Mouse (Mus musculus) midbrain, embryonic 12.5 days (tissue): ENCODE measurements around the gene Vrk3. TPM values are rescaled to one million over a fixed set of nuclear protein-coding genes. Genes with fewer than 3 reads are reported as not detected.
"Not testable (repeated sequence)": the region's sequence is repeated elsewhere in the genome, so short reads cannot be mapped to it uniquely, and the experiment has no call there.

ENCODE experiments used
- ATAC-seq: fragments of 200-750 bp; cut with Nextera tagmentation; 2 replicates; pipeline ENCODE4 v1.8.0; 2017; ENCODE audit warnings: low read depth, moderate TSS enrichment, moderate library complexity; ENCODE audit not compliant: low FRiP score
- H3K27ac ChIP-seq: fragments of 300-500 bp; sonication (generic); replicated peaks from 2 replicates; pipeline ENCODE4 v1.5.1; 2016; ENCODE audit warnings: mild to moderate bottlenecking
- H3K27me3 ChIP-seq: fragments of 300-500 bp; sonication (generic); 2 replicates; pipeline ENCODE4 v1.6.1; 2016; ENCODE audit warnings: mild to moderate bottlenecking
- H3K36me3 ChIP-seq: fragments of 300-500 bp; sonication (generic); 2 replicates; pipeline ENCODE4 v1.6.1; 2016
- H3K4me1 ChIP-seq: fragments of 300-500 bp; sonication (generic); 2 replicates; pipeline ENCODE4 v1.6.1; 2016
- H3K4me2 ChIP-seq: fragments of 300-500 bp; sonication (generic); replicated peaks from 2 replicates; pipeline ENCODE4 v1.6.1; 2016; ENCODE audit warnings: mild to moderate bottlenecking, moderate library complexity
- H3K4me3 ChIP-seq: fragments of 300-500 bp; sonication (generic); 2 replicates; pipeline ENCODE4 v1.5.1; 2016; ENCODE audit warnings: mild to moderate bottlenecking
- H3K9ac ChIP-seq: fragments of 300-500 bp; sonication (generic); replicated peaks from 2 replicates; pipeline ENCODE4 v1.6.1; 2016; ENCODE audit warnings: mild to moderate bottlenecking, moderate library complexity
- H3K9me3 ChIP-seq: fragments of 300-500 bp; sonication (generic); 2 replicates; pipeline ENCODE4 v1.6.1; 2016; ENCODE audit warnings: mild to moderate bottlenecking
- WGBS: fragments of 180-500 bp; shearing (Covaris S2); methylation state at CpG from one replicate; pipeline ENCODE4 v1.1.7; 2016; 5-methylcytosine and 5-hydroxymethylcytosine counted together
- polyA plus RNA-seq: library from polyadenylated mRNA; unstranded; fragments of >200 nt; fragmentation: Nextera tagmentation; extraction: Ambion mirVana; gene quantifications from 2 replicates; pipeline ENCODE4 v1.2.1, GENCODE M21; 2016

Vrk3 gene
- polyA plus RNA-seq, 1 experiment from 2014 or later: 43.7 TPM

DNA sequence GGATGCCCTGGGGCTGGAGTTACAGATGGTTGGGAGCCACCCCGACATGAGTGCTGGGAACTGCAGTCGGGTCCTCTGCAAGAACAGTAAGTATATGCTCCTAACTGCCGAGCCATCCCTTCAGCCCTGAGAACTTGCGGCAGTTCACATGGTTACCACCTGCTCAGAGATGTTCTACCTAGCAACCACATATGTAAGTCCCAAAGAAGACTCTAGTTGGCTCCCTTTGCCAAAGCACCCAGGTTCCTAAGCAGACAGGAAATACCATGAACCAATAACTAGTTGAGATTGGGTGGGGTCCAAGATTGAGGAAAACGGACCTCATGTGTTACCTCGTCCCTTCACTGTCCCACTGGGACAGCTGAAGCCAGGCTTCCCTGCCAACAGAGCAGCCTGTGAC is 21.9 kb upstream of the Vrk3 start:
- H3K4me2 ChIP-seq: no peak overlapping the region
- H3K9me3 ChIP-seq: no peaks in the 10 kb centered on the region
- no peak overlapping the region for H3K9ac ChIP-seq
- H3K4me1 ChIP-seq: no peaks in the 10 kb centered on the region
- no peak overlapping the region for H3K4me3 ChIP-seq
- no peaks in the 10 kb centered on the region for H3K36me3 ChIP-seq
- H3K27me3 ChIP-seq: no peaks in the 10 kb centered on the region
- no peak for ATAC-seq
- no peak overlapping the region for H3K27ac ChIP-seq
- WGBS: 71% methylated on average over 6 of the region's 6 CpGs

DNA sequence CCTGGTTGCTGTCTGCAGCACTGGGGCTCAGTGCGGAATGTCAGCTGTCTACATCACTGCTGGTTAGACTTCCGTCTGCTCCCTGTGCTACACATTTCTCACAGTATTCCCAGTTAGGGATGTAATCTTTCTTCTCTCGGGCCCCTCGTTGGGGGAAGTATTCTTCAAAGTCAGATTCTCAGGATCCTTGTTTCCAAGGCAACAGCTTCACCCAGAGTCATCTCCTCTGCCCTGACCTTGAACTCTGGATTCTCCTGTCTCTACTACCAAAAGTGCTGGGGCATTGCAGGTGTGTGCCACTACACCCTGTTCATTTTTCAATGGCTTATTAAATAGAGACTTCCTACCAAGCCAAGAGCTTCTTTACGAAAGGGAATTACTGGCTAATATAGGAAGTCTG is 21.1 kb upstream of the Vrk3 start:
- WGBS: 66% methylated on average over 5 of the region's 5 CpGs
- Histone ChIP-seq H3K36me3 (no peaks in the 10 kb centered on the region), H3K4me3 (no peak overlapping the region), H3K4me2 (no peak overlapping the region), H3K27me3 (no peaks in the 10 kb centered on the region), H3K27ac (no peak overlapping the region), H3K4me1 (no peaks in the 10 kb centered on the region), H3K9me3 (no peaks in the 10 kb centered on the region), H3K9ac (no peak overlapping the region)
- ATAC-seq: no peak

DNA sequence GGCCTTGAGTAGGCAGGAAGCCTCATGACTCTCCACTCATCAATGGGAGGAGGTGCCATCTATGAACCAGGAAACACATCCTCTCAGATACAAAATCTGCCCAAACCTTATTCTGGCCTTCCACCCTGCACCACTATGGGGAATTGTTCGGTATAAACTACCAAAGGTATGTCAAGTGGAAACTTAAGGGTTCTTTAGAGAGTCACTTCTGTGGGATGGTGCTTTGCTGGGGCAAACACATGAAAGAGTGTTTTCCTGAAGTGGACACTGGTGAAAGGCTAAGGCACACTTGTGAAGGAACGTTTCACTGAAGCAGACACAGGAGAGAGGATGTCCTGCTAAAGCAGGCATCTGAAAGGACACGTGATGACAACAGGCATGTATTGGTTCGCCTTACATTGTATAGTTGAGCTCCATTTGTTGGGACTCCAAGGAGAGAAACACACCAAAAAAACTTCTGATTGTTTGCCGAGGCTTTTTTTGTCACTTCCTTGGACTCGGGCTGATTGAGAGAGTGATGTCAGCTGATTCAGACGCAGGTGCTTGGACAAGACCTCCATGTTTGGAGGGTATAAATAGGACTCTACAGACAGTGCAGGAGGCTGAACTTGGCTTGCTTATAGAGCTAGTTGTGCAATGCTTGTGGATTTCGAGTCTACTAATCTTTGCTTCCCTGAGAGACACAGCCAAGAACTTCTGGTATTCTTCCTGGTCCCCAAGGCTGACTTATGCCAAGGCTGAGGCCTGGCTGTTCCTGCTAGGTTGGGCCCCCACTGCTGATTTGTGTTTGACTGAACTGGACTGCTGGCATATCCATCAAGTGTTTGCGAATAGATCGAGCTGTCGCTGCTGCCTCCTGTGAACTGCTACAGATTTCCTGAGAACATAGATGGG is 19.9 kb upstream of the Vrk3 start:
- H3K27me3 ChIP-seq: no peaks in the 10 kb centered on the region
- H3K4me1 ChIP-seq: no peaks in the 10 kb centered on the region
- H3K4me3 ChIP-seq: no peak overlapping the region
- 84% methylated on average over 11 of the region's 11 CpGs for WGBS
- peaks cover 10% of the 10 kb centered on the region for H3K36me3 ChIP-seq
- ATAC-seq: no peak
- no peak overlapping the region for H3K9ac ChIP-seq
- no peak overlapping the region for H3K27ac ChIP-seq
- H3K4me2 ChIP-seq: no peak overlapping the region
- H3K9me3 ChIP-seq: no peaks in the 10 kb centered on the region

DNA sequence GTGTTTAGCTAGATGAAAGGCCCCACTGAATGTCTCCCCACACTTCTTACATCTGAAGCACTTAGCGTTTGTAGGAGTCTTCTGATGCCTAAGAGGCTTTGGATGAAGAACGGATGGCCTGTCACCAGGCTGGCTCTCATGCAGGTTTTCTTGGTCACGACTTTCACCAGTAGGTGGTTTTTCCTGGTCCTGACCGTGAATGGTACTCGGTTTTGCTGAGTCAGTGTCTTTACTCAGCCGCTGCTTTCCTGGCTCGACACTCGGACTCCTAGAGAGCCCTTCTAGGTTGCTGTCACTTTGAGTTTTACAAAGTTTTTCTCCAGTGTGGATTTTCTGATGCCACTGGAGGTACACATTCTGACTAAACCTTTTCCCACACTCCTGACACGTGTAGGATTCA is 14.5 kb upstream of the Vrk3 start:
- Histone ChIP-seq H3K4me1 (no peaks in the 10 kb centered on the region), H3K27me3 (no peaks in the 10 kb centered on the region), H3K9ac (no peak overlapping the region), H3K9me3 (no peaks in the 10 kb centered on the region), H3K4me3 (no peak overlapping the region), H3K4me2 (no peak overlapping the region), H3K36me3 (peaks cover 17% of the 10 kb centered on the region), H3K27ac (no peak overlapping the region)
- ATAC-seq: no peak
- WGBS: 90% methylated on average over 9 of the region's 9 CpGs

DNA sequence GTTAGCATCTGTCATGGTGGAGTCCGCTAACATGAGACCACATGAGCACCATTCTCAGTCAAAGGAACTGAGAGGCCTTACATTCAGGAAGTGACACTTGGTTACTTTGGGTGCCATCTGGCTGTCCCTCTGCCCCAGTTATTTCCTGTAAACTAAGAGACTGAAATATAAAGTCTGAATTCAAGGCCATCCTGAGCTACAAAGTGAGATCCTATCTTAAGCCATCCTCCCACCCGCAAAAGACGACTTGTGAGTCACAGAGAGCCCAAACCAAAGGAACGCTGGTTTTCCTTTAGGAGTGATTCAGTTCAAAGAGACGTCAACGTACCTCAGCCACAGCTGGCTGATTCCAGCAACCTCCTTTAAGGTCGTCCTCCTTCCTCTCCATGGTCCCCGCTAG is 6.9 kb upstream of the Vrk3 start:
- no peaks in the 10 kb centered on the region for H3K27me3 ChIP-seq
- H3K27ac ChIP-seq: no peak overlapping the region
- H3K4me2 ChIP-seq: no peak overlapping the region
- H3K4me1 ChIP-seq: peaks cover 14% of the 10 kb centered on the region
- no peaks in the 10 kb centered on the region for H3K9me3 ChIP-seq
- H3K36me3 ChIP-seq: no peaks in the 10 kb centered on the region
- no peak for ATAC-seq
- H3K4me3 ChIP-seq: no peak overlapping the region
- no peak overlapping the region for H3K9ac ChIP-seq
- 85% methylated on average over 8 of the region's 8 CpGs for WGBS

DNA sequence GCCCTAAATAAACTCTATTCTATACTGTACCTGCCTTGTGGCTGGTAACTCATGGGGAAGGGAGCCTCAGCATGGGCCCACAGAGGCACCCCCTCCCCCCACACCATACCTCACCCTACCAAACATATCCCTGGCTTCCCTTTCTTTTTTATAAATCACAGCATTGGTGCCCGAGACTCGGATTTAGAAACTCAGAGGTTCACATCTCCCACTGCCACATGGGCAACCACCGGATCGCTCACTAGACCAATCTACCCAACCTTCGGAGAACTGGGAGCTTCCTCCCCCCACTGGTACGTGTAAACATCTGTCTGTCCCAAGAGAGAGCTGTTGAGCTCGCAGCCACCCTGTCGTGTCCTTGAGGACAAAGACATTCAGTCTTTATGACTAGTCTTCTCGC is 3.9 kb upstream of the Vrk3 start:
- peaks cover 26% of the 10 kb centered on the region for H3K4me1 ChIP-seq
- H3K4me2 ChIP-seq: peak overlapping the region; percentile 76
- no peaks in the 10 kb centered on the region for H3K27me3 ChIP-seq
- no peak for ATAC-seq
- peak overlapping the region; percentile 54; the same call in 1 of the 2 replicates for H3K9ac ChIP-seq
- 24% methylated on average over 9 of the region's 9 CpGs for WGBS
- H3K4me3 ChIP-seq: peak overlapping the region; percentile 46
- no peak overlapping the region for H3K27ac ChIP-seq
- H3K36me3 ChIP-seq: no peaks in the 10 kb centered on the region
- no peaks in the 10 kb centered on the region for H3K9me3 ChIP-seq

DNA sequence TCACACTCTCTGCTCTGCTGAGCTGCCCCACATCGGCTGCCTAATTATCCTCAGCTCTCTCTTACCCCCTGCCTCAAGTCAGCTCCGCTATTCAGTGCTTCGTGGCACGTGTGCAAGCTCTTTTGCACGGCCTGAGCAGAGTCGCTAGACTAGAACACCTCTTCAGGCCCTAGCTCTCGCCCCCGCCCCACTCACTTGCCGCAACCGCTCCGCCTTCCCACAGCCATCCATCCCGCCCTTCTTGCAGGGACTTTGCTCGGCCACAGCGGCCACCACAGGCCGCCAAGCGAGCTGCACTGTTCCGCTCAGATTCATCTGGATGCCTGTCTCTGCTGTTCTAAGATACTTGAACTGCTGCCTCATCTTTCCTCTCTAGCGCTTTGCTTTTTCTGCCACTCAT is 3.1 kb upstream of the Vrk3 start:
- ATAC-seq: peak; percentile 67

DNA sequence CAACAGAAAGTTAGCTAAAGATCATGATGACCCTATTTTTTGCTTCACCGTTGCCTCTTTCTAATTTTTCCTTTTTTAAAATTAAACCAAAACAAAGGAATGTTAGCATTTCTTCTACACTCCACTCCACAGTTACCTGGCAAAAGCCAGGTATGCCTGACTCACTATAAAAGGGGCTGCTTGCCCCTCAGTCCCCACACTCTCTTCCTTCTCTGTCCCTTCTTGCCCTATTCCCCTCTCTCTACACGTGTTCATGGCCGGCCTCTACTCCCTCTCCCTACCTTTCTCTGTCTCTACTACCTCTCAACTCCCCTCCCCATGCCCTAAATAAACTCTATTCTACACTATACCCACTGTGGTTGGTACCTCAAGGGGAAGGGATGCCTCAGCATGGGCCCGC is 1.1 kb upstream of the Vrk3 start:
- no peaks in the 10 kb centered on the region for H3K9me3 ChIP-seq
- no peak overlapping the region for H3K4me3 ChIP-seq
- H3K4me1 ChIP-seq: peaks cover 30% of the 10 kb centered on the region
- H3K4me2 ChIP-seq: peak overlapping the region; percentile 80; the same call in 1 of the 2 replicates
- no peak overlapping the region for H3K9ac ChIP-seq
- WGBS: 68% methylated on average over 4 of the region's 4 CpGs
- no peak for ATAC-seq
- 0 out of 2 replicates have a peak, but pooled peaks cover 2% of the 10 kb centered on the region for H3K36me3 ChIP-seq
- no peaks in the 10 kb centered on the region for H3K27me3 ChIP-seq
- no peak overlapping the region for H3K27ac ChIP-seq

More for the DNA sequence above, 3.1 kb upstream of the Vrk3 start:
- Histone ChIP-seq H3K9me3 (no peaks in the 10 kb centered on the region), H3K27me3 (no peaks in the 10 kb centered on the region), H3K36me3 (no peaks in the 10 kb centered on the region), H3K9ac (peak overlapping the region; percentile 54; the same call in 1 of the 2 replicates), H3K4me1 (peaks cover 30% of the 10 kb centered on the region), H3K27ac (peak overlapping the region; percentile 76), H3K4me3 (peak overlapping the region; percentile 46), H3K4me2 (peak overlapping the region; percentile 76)
- 1% methylated on average over 18 of the region's 18 CpGs for WGBS

DNA sequence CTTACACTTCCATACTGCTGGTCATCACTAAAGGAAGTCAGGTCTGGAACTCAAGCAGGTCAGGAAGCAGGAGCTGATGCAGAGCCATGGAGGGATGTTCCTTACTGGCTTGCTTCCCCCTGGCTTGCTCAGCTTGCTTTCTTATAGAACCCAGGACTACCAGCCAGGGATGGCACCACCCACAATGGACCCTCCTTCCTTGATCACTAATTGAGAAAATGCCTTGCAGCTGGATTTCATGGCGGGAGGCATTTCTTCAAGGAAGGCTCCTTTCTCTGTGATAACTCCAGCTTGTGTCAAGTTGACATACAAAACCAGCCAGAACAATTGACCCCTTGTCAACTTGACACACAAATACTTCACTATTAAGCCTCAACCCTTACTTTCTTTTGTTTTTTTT is 2.7 kb downstream of the Vrk3 start, which contains the start of gene Zfp473:
Zfp473 (minus strand) TSS at position 101 of the 400 bp plus-strand sequence.
- Histone ChIP-seq H3K4me1 (peaks cover 16% of the 10 kb centered on the region), H3K36me3 (peaks cover 40% of the 10 kb centered on the region)
- H3K9me3 ChIP-seq, H3K4me2 ChIP-seq, H3K9ac ChIP-seq, H3K4me3 ChIP-seq, H3K27ac ChIP-seq, ATAC-seq, H3K27me3 ChIP-seq: not testable (repeated sequence)
- 89% methylated on average over 1 of the region's 1 CpGs for WGBS

DNA sequence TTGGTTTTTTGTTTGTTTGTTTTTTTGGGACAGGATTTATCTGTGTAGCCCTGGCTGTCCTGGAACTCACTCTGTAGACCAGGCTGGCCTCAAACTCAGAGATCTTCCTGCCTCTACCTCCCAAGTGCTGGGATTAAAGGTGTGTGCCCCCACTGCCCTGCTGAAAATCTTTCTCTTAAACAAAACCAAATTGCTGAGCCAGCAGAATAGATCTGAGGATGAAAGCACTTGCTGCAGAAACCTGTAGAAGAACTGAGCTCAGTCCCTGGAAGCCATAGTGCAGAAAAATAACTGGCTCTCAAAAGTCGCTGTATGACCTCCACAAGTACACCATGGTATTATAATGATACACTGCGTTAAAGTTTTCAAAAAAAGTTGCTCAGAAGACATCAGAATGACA is 9.0 kb downstream of the Vrk3 start:
- Histone ChIP-seq H3K27ac (no peak overlapping the region), H3K4me2 (no peak overlapping the region), H3K27me3 (no peaks in the 10 kb centered on the region), H3K36me3 (peaks cover 93% of the 10 kb centered on the region), H3K4me1 (no peaks in the 10 kb centered on the region), H3K9ac (no peak overlapping the region), H3K4me3 (no peak overlapping the region), H3K9me3 (no peaks in the 10 kb centered on the region)
- no peak for ATAC-seq
- WGBS: 91% methylated on average over 2 of the region's 2 CpGs

DNA sequence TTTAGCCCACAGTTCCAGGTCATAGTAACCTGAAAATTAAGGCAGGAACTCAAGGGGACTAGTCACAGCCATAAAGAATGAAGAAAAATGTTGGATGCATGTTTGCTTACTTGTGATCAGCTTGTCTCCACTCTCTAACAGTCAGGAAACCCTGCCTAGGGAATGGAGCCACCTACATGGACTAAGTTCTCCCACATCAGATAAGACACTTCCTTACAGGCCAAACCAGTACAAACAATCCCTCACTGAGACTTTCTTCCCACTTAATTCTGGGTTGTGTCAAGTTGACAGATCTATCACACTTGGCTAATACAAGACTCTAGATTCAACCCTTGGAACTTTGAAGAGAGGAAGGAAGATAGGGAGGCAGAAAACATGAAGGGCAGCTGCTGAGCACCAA is 12.2 kb downstream of the Vrk3 start:
- no peak overlapping the region for H3K9ac ChIP-seq
- ATAC-seq: no peak
- peaks cover 83% of the 10 kb centered on the region for H3K36me3 ChIP-seq
- no peak overlapping the region for H3K4me3 ChIP-seq
- H3K4me2 ChIP-seq: no peak overlapping the region
- no peaks in the 10 kb centered on the region for H3K27me3 ChIP-seq
- H3K9me3 ChIP-seq: no peaks in the 10 kb centered on the region
- no peaks in the 10 kb centered on the region for H3K4me1 ChIP-seq
- H3K27ac ChIP-seq: no peak overlapping the region

DNA sequence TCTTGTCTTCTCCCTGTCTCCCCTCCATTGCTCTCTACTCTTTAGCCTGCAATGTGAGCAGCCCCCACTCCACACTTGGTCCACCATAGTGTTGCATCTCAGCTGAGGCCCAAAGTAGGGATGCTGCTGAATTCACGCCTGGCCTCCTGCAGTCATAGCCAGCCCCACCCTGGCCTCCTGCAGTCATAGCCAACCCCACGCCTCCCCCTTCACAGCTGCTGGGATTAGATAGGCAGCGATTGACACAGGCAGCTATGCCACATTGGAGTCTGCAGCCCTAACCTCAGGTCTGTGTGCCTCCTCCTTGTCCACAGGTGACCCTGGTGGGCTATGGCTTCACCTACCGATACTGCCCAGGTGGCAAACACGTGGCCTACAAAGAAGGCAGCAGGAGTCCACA is 19.9 kb downstream of the Vrk3 start:
- Histone ChIP-seq H3K27me3 (no peaks in the 10 kb centered on the region), H3K9ac (no peak overlapping the region), H3K4me1 (no peaks in the 10 kb centered on the region), H3K27ac (no peak overlapping the region), H3K4me2 (no peak overlapping the region), H3K36me3 (peaks cover 61% of the 10 kb centered on the region), H3K9me3 (no peaks in the 10 kb centered on the region), H3K4me3 (no peak overlapping the region)
- WGBS: 87% methylated on average over 5 of the region's 5 CpGs
- no peak for ATAC-seq
